Mouse (Mus musculus): ENCODE measurements around the gene Stx11. TPM values are rescaled to one million over a fixed set of nuclear protein-coding genes. Genes with fewer than 3 reads are reported as not detected.

The Stx11 gene
- polyA plus RNA-seq, 1 experiment = 0.23 TPM

GRCm38 (mm10) chr10:12893339-12893738 is 70.8 kb downstream of the Stx11 start:
- no peaks in the 10 kb centered on the region for H3K27me3 ChIP-seq (ENCODE audit: control insufficient read depth, insufficient read depth, low read length)
- no peak for TF ChIP-seq CTCF (IDR thresholded peaks at IDR 0.05; ENCODE audit: control insufficient read depth, insufficient read depth, insufficient replicate concordance, low read depth, low read length)
- TF ChIP-seq POLR2A (IDR thresholded peaks at IDR 0.05; ENCODE audit: control insufficient read depth, low read depth, low read length) = no peak

GRCm38 (mm10) chr10:12888373-12888772 is 75.7 kb downstream of the Stx11 start:
- H3K27me3 ChIP-seq (ENCODE audit: control insufficient read depth, insufficient read depth, low read length) = no peaks in the 10 kb centered on the region
- TF ChIP-seq CTCF (IDR thresholded peaks at IDR 0.05; ENCODE audit: control insufficient read depth, insufficient read depth, insufficient replicate concordance, low read depth, low read length) (no peak), POLR2A (IDR thresholded peaks at IDR 0.05; ENCODE audit: control insufficient read depth, low read depth, low read length) (no peak)

More at GRCm38 (mm10) chr10:12893339-12893738, 70.8 kb downstream of the Stx11 start:
- Histone ChIP-seq H3K27ac (ENCODE audit: control insufficient read depth, insufficient read depth, low read depth, low read length) (no peak overlapping the region), H3K4me3 (ENCODE audit: control insufficient read depth, low read depth, low read length) (no peak overlapping the region), H3K4me1 (ENCODE audit: control insufficient read depth, insufficient read depth, low read length) (peaks cover under 1% of the 10 kb centered on the region; the same call in 1 of the 2 replicates), H3K36me3 (ENCODE audit: control insufficient read depth, insufficient read depth, low read length) (no peaks in the 10 kb centered on the region)

More at GRCm38 (mm10) chr10:12888373-12888772, 75.7 kb downstream of the Stx11 start:
- Histone ChIP-seq H3K36me3 (ENCODE audit: control insufficient read depth, insufficient read depth, low read length) (no peaks in the 10 kb centered on the region), H3K4me1 (ENCODE audit: control insufficient read depth, insufficient read depth, low read length) (peaks cover 2% of the 10 kb centered on the region; the same call in 1 of the 2 replicates), H3K4me3 (ENCODE audit: control insufficient read depth, low read depth, low read length) (no peak overlapping the region), H3K27ac (ENCODE audit: control insufficient read depth, insufficient read depth, low read depth, low read length) (no peak overlapping the region)

Other genes starting within 250 kb of the Stx11 start
- 4.8 and 5.7 TPM in 2 replicates for gene Utrn, start 94.9 kb downstream of the Stx11 start, polyA plus RNA-seq (2012; rRNA removed)
- gene Sf3b5, start 41.0 kb upstream of the Stx11 start, polyA plus RNA-seq (2012; rRNA removed) = 10.5 and 14.1 TPM in 2 replicates
- 4.2 and 4.5 TPM in 2 replicates for gene Plagl1, start 96.2 kb upstream of the Stx11 start, polyA plus RNA-seq (2012; rRNA removed)
- gene Zc2hc1b, start 213.7 kb upstream of the Stx11 start, polyA plus RNA-seq (2012; rRNA removed) = 3.9 and 4.8 TPM in 2 replicates
- gene Ltv1, start 228.9 kb upstream of the Stx11 start, polyA plus RNA-seq (2012; rRNA removed) = 22.7 and 25.4 TPM in 2 replicates